Mouse (Mus musculus): ENCODE measurements around the gene Tcf7.

DNA sequence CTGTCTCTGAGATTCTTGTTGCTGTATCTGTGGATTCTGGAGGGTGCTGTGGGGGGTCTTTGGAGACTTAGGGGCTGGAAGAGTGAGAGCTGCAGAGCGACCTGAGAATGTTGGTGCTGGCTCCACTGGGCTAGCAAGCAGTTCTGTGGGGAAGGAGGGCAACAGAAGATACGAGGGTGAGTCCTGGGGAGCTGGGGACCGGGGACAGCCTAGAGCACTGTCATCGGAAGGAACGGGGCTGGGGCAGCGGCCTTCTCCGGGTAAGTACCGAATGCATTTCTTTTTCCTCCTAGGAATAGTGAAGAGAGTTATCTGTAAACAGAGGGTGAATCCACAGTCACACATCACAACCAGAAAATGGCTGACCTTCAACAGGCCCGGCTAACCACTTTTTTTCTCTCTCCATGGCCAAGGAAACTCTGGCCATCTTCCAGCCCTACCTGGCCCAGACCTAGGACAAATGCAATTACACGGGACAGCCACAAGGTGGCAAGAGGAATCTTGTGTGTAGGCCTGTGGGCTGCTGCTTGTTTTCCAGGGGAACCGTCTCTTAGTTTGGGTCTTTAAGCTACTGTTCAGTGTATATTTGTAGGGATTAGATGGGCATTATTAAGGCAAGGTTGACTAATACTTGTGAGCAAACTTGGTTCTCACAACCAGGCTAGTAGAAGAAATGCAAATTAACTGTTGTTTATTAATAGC, 29.0 kb downstream of the Tcf7 start:
- TF ChIP-seq CTCF (conservative IDR thresholded peaks at IDR 0.05; ENCODE audit: low read length) (peak; percentile 89), NANOG (IDR thresholded peaks at IDR 0.05; ENCODE audit: borderline replicate concordance, low read length) (no peak), POU5F1 (IDR thresholded peaks at IDR 0.05; ENCODE audit: borderline replicate concordance, low read length) (no peak)
